Mouse (Mus musculus): Measurements from ENCODE around the gene Maml2. TPM values are rescaled to one million over a fixed set of nuclear protein-coding genes. Genes with fewer than 3 reads are reported as not detected.

Gene Maml2
- polyA plus RNA-seq, 1 experiment, result 1.3 TPM

- Histone ChIP-seq H3K27me3 (ENCODE audit: control insufficient read depth, insufficient read depth, insufficient read length) (no peaks in the 10 kb centered on the region), H3K36me3 (ENCODE audit: control insufficient read depth, insufficient read depth) (no peaks in the 10 kb centered on the region), H3K4me2 (ENCODE audit: low read depth) (no peak overlapping the region), H3ac (ENCODE audit: control insufficient read depth, insufficient read length) (no peak overlapping the region), H3K79me2 (ENCODE audit: control insufficient read depth, insufficient read depth) (no peaks in the 10 kb centered on the region), H3K4me3 (no peak overlapping the region)
- TF ChIP-seq MYOD1 (IDR thresholded peaks at IDR 0.05; ENCODE audit: control insufficient read depth in 1 of 3, insufficient read length in 2 of 3, low read depth in 2 of 3) (no peak), MAX (IDR thresholded peaks at IDR 0.05; ENCODE audit: low read depth) (no peak), POLR2AphosphoS2 (IDR thresholded peaks at IDR 0.05; ENCODE audit: insufficient read length, low read depth) (no peak), E2F4 (IDR thresholded peaks at IDR 0.05; ENCODE audit: insufficient read depth) (no peak), USF1 (IDR thresholded peaks at IDR 0.05; ENCODE audit: low read depth) (no peak), SRF (IDR thresholded peaks at IDR 0.05; ENCODE audit: control insufficient read depth, insufficient read length, low read depth) (no peak), TCF3 (IDR thresholded peaks at IDR 0.05; ENCODE audit: insufficient read length, low read depth) (no peak), REST (IDR thresholded peaks at IDR 0.05; ENCODE audit: insufficient read depth, insufficient read length) (no peak), CEBPB (IDR thresholded peaks at IDR 0.05; ENCODE audit: insufficient read depth, poor library complexity, severe bottlenecking) (no peak), POLR2A (IDR thresholded peaks at IDR 0.05; ENCODE audit: insufficient read length, low read depth) (no peak), TCF12 (IDR thresholded peaks at IDR 0.05; ENCODE audit: insufficient read depth, poor library complexity, severe bottlenecking) (no peak)
Measured at GRCm38 (mm10) chr9:13525561-13526255, 228.0 kb downstream of the Maml2 start.

DNA sequence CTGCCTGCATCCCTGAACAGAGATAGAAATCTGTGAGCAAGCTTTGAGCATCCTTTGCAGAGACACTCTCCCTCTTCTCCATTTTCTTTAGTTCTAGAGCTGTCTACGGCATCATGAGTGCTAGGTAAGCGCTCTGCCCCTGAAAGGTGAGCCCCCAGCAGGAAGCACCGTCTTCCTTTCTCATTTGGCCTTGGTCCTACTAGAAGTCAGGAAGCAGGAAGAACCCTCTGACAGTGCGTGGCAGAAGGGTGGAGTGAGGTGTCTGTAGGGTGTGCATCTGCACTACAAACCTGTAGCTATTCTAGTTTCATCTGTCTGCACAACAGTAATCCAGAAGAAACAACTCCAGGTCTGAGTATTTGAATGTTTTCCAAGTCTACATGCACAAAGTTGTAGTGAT is 232.8 kb downstream of the Maml2 start:
- H3ac ChIP-seq (ENCODE audit: control insufficient read depth, insufficient read length), result no peak overlapping the region
- TF ChIP-seq MYOG (IDR thresholded peaks at IDR 0.05; ENCODE audit: control insufficient read depth in 1 of 3, insufficient read depth in 1 of 3, insufficient read length in 2 of 3, low read depth in 2 of 3), result no peak
- TF ChIP-seq MAX (IDR thresholded peaks at IDR 0.05; ENCODE audit: low read depth), result no peak
- TF ChIP-seq TCF12 (IDR thresholded peaks at IDR 0.05; ENCODE audit: insufficient read depth, poor library complexity, severe bottlenecking), result no peak
- TF ChIP-seq MYOD1 (IDR thresholded peaks at IDR 0.05; ENCODE audit: control insufficient read depth in 1 of 3, insufficient read length in 2 of 3, low read depth in 2 of 3), result no peak
- no peak for TF ChIP-seq POLR2AphosphoS2 (IDR thresholded peaks at IDR 0.05; ENCODE audit: insufficient read length, low read depth)
- no peak for TF ChIP-seq E2F4 (IDR thresholded peaks at IDR 0.05; ENCODE audit: insufficient read depth)
- TF ChIP-seq SRF (IDR thresholded peaks at IDR 0.05; ENCODE audit: control insufficient read depth, insufficient read length, low read depth), result no peak
- TF ChIP-seq CEBPB (IDR thresholded peaks at IDR 0.05; ENCODE audit: insufficient read depth, poor library complexity, severe bottlenecking), result no peak
- no peak for TF ChIP-seq POLR2A (IDR thresholded peaks at IDR 0.05; ENCODE audit: insufficient read length, low read depth)
- no peak for TF ChIP-seq REST (IDR thresholded peaks at IDR 0.05; ENCODE audit: insufficient read depth, insufficient read length)
- no peak for TF ChIP-seq USF1 (IDR thresholded peaks at IDR 0.05; ENCODE audit: low read depth)
- no peak for TF ChIP-seq TCF3 (IDR thresholded peaks at IDR 0.05; ENCODE audit: insufficient read length, low read depth)

GRCm38 (mm10) chr9:13533076-13533707 is 235.4 kb downstream of the Maml2 start:
- no peaks in the 10 kb centered on the region for H3K27me3 ChIP-seq (ENCODE audit: control insufficient read depth, insufficient read depth, insufficient read length)
- no peaks in the 10 kb centered on the region for H3K79me2 ChIP-seq (ENCODE audit: control insufficient read depth, insufficient read depth)
- no peak for TF ChIP-seq REST (IDR thresholded peaks at IDR 0.05; ENCODE audit: insufficient read depth, insufficient read length)
- TF ChIP-seq MAX (IDR thresholded peaks at IDR 0.05; ENCODE audit: low read depth), result no peak
- TF ChIP-seq TCF12 (IDR thresholded peaks at IDR 0.05; ENCODE audit: insufficient read depth, poor library complexity, severe bottlenecking), result no peak
- TF ChIP-seq E2F4 (IDR thresholded peaks at IDR 0.05; ENCODE audit: insufficient read depth), result no peak
- no peak for TF ChIP-seq USF1 (IDR thresholded peaks at IDR 0.05; ENCODE audit: low read depth)
- no peak overlapping the region for H3K4me2 ChIP-seq (ENCODE audit: low read depth)
- no peak overlapping the region for H3K4me3 ChIP-seq
- no peaks in the 10 kb centered on the region for H3K36me3 ChIP-seq (ENCODE audit: control insufficient read depth, insufficient read depth)
- H3ac ChIP-seq (ENCODE audit: control insufficient read depth, insufficient read length), result no peak overlapping the region

More for the DNA sequence above, 232.8 kb downstream of the Maml2 start:
- no peaks in the 10 kb centered on the region for H3K27me3 ChIP-seq (ENCODE audit: control insufficient read depth, insufficient read depth, insufficient read length)
- H3K4me3 ChIP-seq, result no peak overlapping the region
- no peaks in the 10 kb centered on the region for H3K79me2 ChIP-seq (ENCODE audit: control insufficient read depth, insufficient read depth)
- H3K4me2 ChIP-seq (ENCODE audit: low read depth), result no peak overlapping the region
- no peaks in the 10 kb centered on the region for H3K36me3 ChIP-seq (ENCODE audit: control insufficient read depth, insufficient read depth)

DNA sequence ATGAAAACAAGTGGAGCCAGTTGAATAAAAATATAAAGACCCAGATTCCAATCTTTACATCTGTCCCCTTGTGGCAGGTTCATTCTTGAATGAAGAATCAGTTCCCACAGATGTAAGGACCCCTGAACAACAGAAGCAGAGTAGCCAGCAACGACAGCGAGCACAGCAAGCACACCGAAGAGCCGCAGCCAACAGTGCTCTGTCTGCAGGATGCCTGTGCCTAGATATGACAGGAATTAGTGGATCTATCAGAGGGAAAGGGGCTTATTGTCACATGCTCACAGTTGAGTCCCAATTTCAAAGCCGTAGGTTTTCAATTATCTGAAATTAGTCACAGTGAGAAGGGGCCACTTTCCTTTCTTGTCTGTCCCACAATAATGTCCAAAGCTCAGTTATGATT is 238.0 kb downstream of the Maml2 start:
- TF ChIP-seq POLR2A (IDR thresholded peaks at IDR 0.05; ENCODE audit: insufficient read length, low read depth) (no peak), TCF3 (IDR thresholded peaks at IDR 0.05; ENCODE audit: insufficient read length, low read depth) (no peak), REST (IDR thresholded peaks at IDR 0.05; ENCODE audit: insufficient read depth, insufficient read length) (no peak), MYOG (IDR thresholded peaks at IDR 0.05; ENCODE audit: control insufficient read depth in 1 of 3, insufficient read depth in 1 of 3, insufficient read length in 2 of 3, low read depth in 2 of 3) (no peak), USF1 (IDR thresholded peaks at IDR 0.05; ENCODE audit: low read depth) (no peak), MYOD1 (IDR thresholded peaks at IDR 0.05; ENCODE audit: control insufficient read depth in 1 of 3, insufficient read length in 2 of 3, low read depth in 2 of 3) (no peak), E2F4 (IDR thresholded peaks at IDR 0.05; ENCODE audit: insufficient read depth) (no peak)
- Histone ChIP-seq H3K4me3 (no peak overlapping the region), H3K4me2 (ENCODE audit: low read depth) (no peak overlapping the region), H3K27me3 (ENCODE audit: control insufficient read depth, insufficient read depth, insufficient read length) (no peaks in the 10 kb centered on the region), H3K79me2 (ENCODE audit: control insufficient read depth, insufficient read depth) (no peaks in the 10 kb centered on the region), H3K36me3 (ENCODE audit: control insufficient read depth, insufficient read depth) (no peaks in the 10 kb centered on the region), H3ac (ENCODE audit: control insufficient read depth, insufficient read length) (no peak overlapping the region)
